Mouse (Mus musculus): ENCODE results near the gene Acot3. TPM values are rescaled to one million over a fixed set of nuclear protein-coding genes. Genes with fewer than 3 reads are reported as not detected.
"Not testable (repeated sequence)": the region's sequence is repeated elsewhere in the genome, so short reads cannot be mapped to it uniquely, and the experiment has no call there.

The Acot3 gene
- polyA plus RNA-seq, 1 experiment from 2014 or later = 37.2 TPM

GRCm38 (mm10) chr12:84100604-84101492 is 48.9 kb downstream of the Acot3 start, which contains the start of gene Acot6:
Gene Acot6, plus strand, starts transcription at chr12:84100654.
- H3K9ac ChIP-seq (replicated peaks) = peak within 1 kb of the TSS; percentile 65
- H3K4me1 ChIP-seq (ENCODE audit: insufficient read depth); H3K9me3 ChIP-seq (ENCODE audit: low read length); H3K27me3 ChIP-seq (ENCODE audit: insufficient read depth, low read length); H3K36me3 ChIP-seq (replicated peaks; ENCODE audit: insufficient read depth, low read length): not testable (repeated sequence)
- TF ChIP-seq CTCF (IDR thresholded peaks at IDR 0.05; ENCODE audit: low read depth) = peak; percentile 4; the same call in 1 of the 2 replicates
- H3K4me2 ChIP-seq (ENCODE audit: low read depth, low read length) = peak within 1 kb of the TSS; percentile 84
- WGBS (ENCODE audit: insufficient replicate concordance) = 1% methylated on average over 63 of the region's 80 CpGs
- peak; percentile 70 for ATAC-seq
- peak; percentile 49 for DNase-seq
- peak within 1 kb of the TSS; percentile 61; the same call in 1 of the 2 replicates for H3K27ac ChIP-seq (ENCODE audit: low read depth)
- peak within 1 kb of the TSS; percentile 58 for H3K4me3 ChIP-seq (ENCODE audit: low read depth, low read length)

GRCm38 (mm10) chr12:84101493-84101845 is 49.5 kb downstream of the Acot3 start:
- 48% methylated on average over 2 of the region's 2 CpGs for WGBS (ENCODE audit: insufficient replicate concordance)
- Histone ChIP-seq H3K4me1 (ENCODE audit: insufficient read depth) (peaks cover 9% of the 10 kb centered on the region), H3K27me3 (ENCODE audit: insufficient read depth, low read length) (no peaks in the 10 kb centered on the region), H3K4me3 (ENCODE audit: low read depth, low read length) (peak overlapping the region; percentile 58), H3K9me3 (ENCODE audit: low read length) (no peaks in the 10 kb centered on the region), H3K27ac (ENCODE audit: low read depth) (no peak overlapping the region), H3K4me2 (ENCODE audit: low read depth, low read length) (peak overlapping the region; percentile 84), H3K9ac (replicated peaks) (no peak overlapping the region), H3K36me3 (replicated peaks; ENCODE audit: insufficient read depth, low read length) (no peaks in the 10 kb centered on the region)
- DNase-seq = no peak
- TF ChIP-seq EP300 (IDR thresholded peaks at IDR 0.05; ENCODE audit: low read depth) (no peak), CTCF (IDR thresholded peaks at IDR 0.05; ENCODE audit: low read depth) (no peak)
- no peak for ATAC-seq

- Histone ChIP-seq H3K36me3 (replicated peaks; ENCODE audit: insufficient read depth, low read length) (no peaks in the 10 kb centered on the region), H3K9me3 (ENCODE audit: low read length) (no peaks in the 10 kb centered on the region), H3K4me3 (ENCODE audit: low read depth, low read length) (no peak overlapping the region), H3K27me3 (ENCODE audit: insufficient read depth, low read length) (no peaks in the 10 kb centered on the region), H3K4me1 (ENCODE audit: insufficient read depth) (peaks cover 2% of the 10 kb centered on the region; the same call in 1 of the 2 replicates), H3K9ac (replicated peaks) (no peak overlapping the region), H3K27ac (ENCODE audit: low read depth) (no peak overlapping the region), H3K4me2 (ENCODE audit: low read depth, low read length) (no peak overlapping the region)
- 76% methylated on average over 3 of the region's 3 CpGs for WGBS (ENCODE audit: insufficient replicate concordance)
- TF ChIP-seq CTCF (IDR thresholded peaks at IDR 0.05; ENCODE audit: low read depth) (no peak), EP300 (IDR thresholded peaks at IDR 0.05; ENCODE audit: low read depth) (no peak)
- DNase-seq = no peak
- no peak for ATAC-seq
Observed at GRCm38 (mm10) chr12:84107012-84107411, 55.1 kb downstream of the Acot3 start.

GRCm38 (mm10) chr12:84107692-84108091 is 55.7 kb downstream of the Acot3 start:
- ATAC-seq = no peak
- no peak overlapping the region for H3K4me3 ChIP-seq (ENCODE audit: low read depth, low read length)
- H3K36me3 ChIP-seq (replicated peaks; ENCODE audit: insufficient read depth, low read length) = no peaks in the 10 kb centered on the region
- DNase-seq = no peak
- no peak overlapping the region for H3K4me2 ChIP-seq (ENCODE audit: low read depth, low read length)
- no peak overlapping the region for H3K9ac ChIP-seq (replicated peaks)
- H3K27ac ChIP-seq (ENCODE audit: low read depth) = no peak overlapping the region
- H3K4me1 ChIP-seq (ENCODE audit: insufficient read depth) = no peaks in the 10 kb centered on the region
- no peaks in the 10 kb centered on the region for H3K27me3 ChIP-seq (ENCODE audit: insufficient read depth, low read length)
- WGBS (ENCODE audit: insufficient replicate concordance) = 26% methylated on average over 1 of the region's 1 CpGs
- TF ChIP-seq CTCF (IDR thresholded peaks at IDR 0.05; ENCODE audit: low read depth) (no peak), EP300 (IDR thresholded peaks at IDR 0.05; ENCODE audit: low read depth) (no peak)
- H3K9me3 ChIP-seq (ENCODE audit: low read length) = no peaks in the 10 kb centered on the region

- TF ChIP-seq EP300 (IDR thresholded peaks at IDR 0.05; ENCODE audit: low read depth) (no peak), CTCF (IDR thresholded peaks at IDR 0.05; ENCODE audit: low read depth) (no peak)
- Histone ChIP-seq H3K27ac (ENCODE audit: low read depth) (no peak overlapping the region), H3K4me1 (ENCODE audit: insufficient read depth) (peaks cover 7% of the 10 kb centered on the region), H3K4me2 (ENCODE audit: low read depth, low read length) (no peak overlapping the region), H3K9me3 (ENCODE audit: low read length) (no peaks in the 10 kb centered on the region), H3K4me3 (ENCODE audit: low read depth, low read length) (no peak overlapping the region), H3K9ac (replicated peaks) (no peak overlapping the region), H3K36me3 (replicated peaks; ENCODE audit: insufficient read depth, low read length) (no peaks in the 10 kb centered on the region), H3K27me3 (ENCODE audit: insufficient read depth, low read length) (no peaks in the 10 kb centered on the region)
- 68% methylated on average over 1 of the region's 1 CpGs for WGBS (ENCODE audit: insufficient replicate concordance)
- ATAC-seq (no peak), DNase-seq (no peak)
Observed at GRCm38 (mm10) chr12:84109924-84110323, 58.0 kb downstream of the Acot3 start.

Other genes starting within 250 kb of the Acot3 start
- gene Numb, start 130.2 kb upstream of the Acot3 start, polyA plus RNA-seq (2015; fragmentation: Nextera tagmentation; extraction: Ambion mirVana) = 13.0 and 14.5 TPM in 2 replicates
- gene Riox1, start 101.5 kb upstream of the Acot3 start, polyA plus RNA-seq (2015; fragmentation: Nextera tagmentation; extraction: Ambion mirVana) = 6.2 and 8.1 TPM in 2 replicates
- gene Heatr4, start 67.3 kb upstream of the Acot3 start, polyA plus RNA-seq (2015; fragmentation: Nextera tagmentation; extraction: Ambion mirVana) = not detected in 2 replicates
- gene Acot2, start 64.3 kb upstream of the Acot3 start, polyA plus RNA-seq (2015; fragmentation: Nextera tagmentation; extraction: Ambion mirVana) = 32.8 and 39.4 TPM in 2 replicates
- 87.8 and 106 TPM in 2 replicates for gene Acot1, start 42.7 kb upstream of the Acot3 start, polyA plus RNA-seq (2015; fragmentation: Nextera tagmentation; extraction: Ambion mirVana)
- gene Acot4, start 13.8 kb upstream of the Acot3 start, polyA plus RNA-seq (2015; fragmentation: Nextera tagmentation; extraction: Ambion mirVana) = 29.0 and 35.0 TPM in 2 replicates
- not detected in 2 replicates for gene Gm49366, start 13.2 kb upstream of the Acot3 start, polyA plus RNA-seq (2015; fragmentation: Nextera tagmentation; extraction: Ambion mirVana)
- gene Acot5, start 17.2 kb downstream of the Acot3 start, polyA plus RNA-seq (2015; fragmentation: Nextera tagmentation; extraction: Ambion mirVana) = 0.37 and 0.54 TPM in 2 replicates
- 1.9 and 2.0 TPM in 2 replicates for gene Acot6, start 48.5 kb downstream of the Acot3 start, polyA plus RNA-seq (2015; fragmentation: Nextera tagmentation; extraction: Ambion mirVana)
- 0.13 and 0.21 TPM in 2 replicates for gene Dnal1, start 62.2 kb downstream of the Acot3 start, polyA plus RNA-seq (2015; fragmentation: Nextera tagmentation; extraction: Ambion mirVana)
- gene Pnma1, start 96.3 kb downstream of the Acot3 start, polyA plus RNA-seq (2015; fragmentation: Nextera tagmentation; extraction: Ambion mirVana) = 0.28 and 0.35 TPM in 2 replicates
- 2.6 and 2.8 TPM in 2 replicates for gene Elmsan1, start 166.7 kb downstream of the Acot3 start, polyA plus RNA-seq (2015; fragmentation: Nextera tagmentation; extraction: Ambion mirVana)
- gene Ptgr2, start 233.1 kb downstream of the Acot3 start, polyA plus RNA-seq (2015; fragmentation: Nextera tagmentation; extraction: Ambion mirVana) = 28.0 and 30.2 TPM in 2 replicates

Data from liver, postnatal 0 days (tissue).